Mouse (Mus musculus) lung, postnatal 0 days (tissue): ENCODE measurements around the gene Mgat4c. TPM values are rescaled to one million over a fixed set of nuclear protein-coding genes. Genes with fewer than 3 reads are reported as not detected.

Source experiments
- ATAC-seq: fragments of 200-750 bp; cut with Nextera tagmentation; 2 replicates; pipeline ENCODE4 v1.8.0; 2017; ENCODE audit warnings: moderate library complexity
- DNase-seq: peaks from one replicate; pipeline ENCODE4 v3.0.0-alpha.2; 2016; ENCODE audit warnings: low spot score
- H3K27ac ChIP-seq: fragments of 300-500 bp; sonication (generic); 2 replicates; pipeline ENCODE4 v1.5.1; 2014; ENCODE audit warnings: antibody characterized with exemption, mild to moderate bottlenecking, low read length, mixed read lengths
- H3K27me3 ChIP-seq: fragments of 300-500 bp; sonication (generic); replicated peaks from 2 replicates; pipeline ENCODE4 v1.6.1; 2014; ENCODE audit warnings: low read length, mixed read lengths; ENCODE audit not compliant: insufficient read depth
- H3K36me3 ChIP-seq: fragments of 300-500 bp; sonication (generic); 2 replicates; pipeline ENCODE4 v1.6.1; 2014; ENCODE audit warnings: low read length, mixed read lengths; ENCODE audit not compliant: insufficient read depth
- H3K4me1 ChIP-seq: fragments of 300-500 bp; sonication (generic); 2 replicates; pipeline ENCODE4 v1.6.1; 2014; ENCODE audit warnings: antibody characterized with exemption, low read depth, low read length, mixed read lengths; ENCODE audit not compliant: insufficient read depth
- H3K4me2 ChIP-seq: fragments of 300-500 bp; sonication (generic); replicated peaks from 2 replicates; pipeline ENCODE4 v1.6.1; 2014; ENCODE audit warnings: low read depth, mild to moderate bottlenecking, low read length, moderate library complexity, mixed read lengths
- H3K4me3 ChIP-seq: fragments of 300-500 bp; sonication (generic); 2 replicates; pipeline ENCODE4 v1.5.1; 2014; ENCODE audit warnings: low read depth, low read length
- H3K9ac ChIP-seq: fragments of 300-500 bp; sonication (generic); replicated peaks from 2 replicates; pipeline ENCODE4 v1.6.1; 2014; ENCODE audit warnings: low read depth, mild to moderate bottlenecking
- H3K9me3 ChIP-seq: fragments of 300-500 bp; sonication (generic); 2 replicates; pipeline ENCODE4 v1.6.1; 2016; ENCODE audit warnings: low read length, mixed read lengths
- CTCF ChIP-seq: IDR thresholded peaks from 2 replicates; pipeline ENCODE4 v1.5.1; 2016; ENCODE audit warnings: antibody characterized with exemption, mild to moderate bottlenecking
- EP300 ChIP-seq: IDR thresholded peaks from 2 replicates; pipeline ENCODE4 v1.6.1; 2016; ENCODE audit warnings: antibody characterized with exemption, mild to moderate bottlenecking, control low read depth
- WGBS: fragments of 180-500 bp; shearing (Covaris S2); extraction: QIAGEN DNeasy Blood & Tissue Kit; methylation state at CpG from one replicate; pipeline ENCODE4 v1.1.7; 2014; 5-methylcytosine and 5-hydroxymethylcytosine counted together
- polyA plus RNA-seq: library from polyadenylated mRNA; unstranded; fragments of >200 nt; fragmentation: Nextera tagmentation; extraction: Ambion mirVana; gene quantifications from 2 replicates; pipeline ENCODE4 v1.2.1, GENCODE M21; 2015

Gene Mgat4c
- polyA plus RNA-seq, 1 experiment from 2014 or later: not detected

DNA sequence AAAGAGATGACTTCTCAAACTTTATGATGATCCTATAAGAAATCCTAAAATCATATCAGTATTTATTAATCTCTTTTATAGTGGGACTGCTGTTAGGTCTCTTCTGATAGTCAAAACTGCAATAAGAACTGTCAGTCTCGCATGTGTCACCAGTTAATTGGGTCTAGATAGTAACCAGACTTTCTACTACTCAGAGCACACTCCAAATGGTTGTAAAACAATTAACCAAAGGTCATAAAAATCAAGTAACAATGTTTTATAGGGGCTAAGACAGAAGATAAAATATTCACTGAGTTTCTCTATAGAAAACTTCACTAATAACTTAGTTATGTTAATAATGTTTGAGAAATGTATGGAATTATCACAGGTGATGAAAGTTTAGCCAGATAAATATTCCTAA is 208.6 kb downstream of the Mgat4c start:
- TF ChIP-seq CTCF (no peak), EP300 (no peak)
- WGBS: 62% methylated on average over 1 of the region's 1 CpGs
- Histone ChIP-seq H3K9ac (no peak overlapping the region), H3K4me3 (no peak overlapping the region), H3K27ac (no peak overlapping the region), H3K36me3 (no peaks in the 10 kb centered on the region), H3K4me1 (no peaks in the 10 kb centered on the region), H3K9me3 (no peaks in the 10 kb centered on the region), H3K27me3 (no peaks in the 10 kb centered on the region), H3K4me2 (no peak overlapping the region)
- DNase-seq (no peak), ATAC-seq (no peak)

DNA sequence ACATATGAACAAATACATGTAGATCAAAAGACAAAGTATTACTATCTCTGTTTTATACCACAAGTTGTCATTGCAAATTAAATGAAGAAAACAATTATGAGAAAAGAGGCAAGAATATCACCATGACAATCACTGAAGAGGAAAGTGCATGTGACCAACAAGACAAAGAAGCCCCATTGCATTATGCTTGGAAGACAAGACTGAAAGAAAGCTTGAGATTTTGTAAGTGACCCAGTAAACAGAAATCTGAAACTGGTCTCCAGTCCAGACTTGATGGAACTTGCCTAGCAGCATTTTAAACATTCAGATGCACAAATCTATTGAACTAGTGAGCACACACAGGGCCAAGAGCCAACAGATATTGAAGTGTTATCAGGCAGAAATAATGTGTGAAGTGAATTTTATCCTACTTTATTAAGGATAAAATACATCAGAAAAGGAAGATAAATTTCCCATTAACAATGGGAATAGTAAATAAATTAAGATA is 236.1 kb downstream of the Mgat4c start:
- Histone ChIP-seq H3K4me1 (no peaks in the 10 kb centered on the region), H3K36me3 (no peaks in the 10 kb centered on the region), H3K4me3 (no peak overlapping the region), H3K27me3 (no peaks in the 10 kb centered on the region), H3K9ac (no peak overlapping the region), H3K4me2 (no peak overlapping the region), H3K9me3 (no peaks in the 10 kb centered on the region), H3K27ac (no peak overlapping the region)
- ATAC-seq (no peak), DNase-seq (no peak)
- TF ChIP-seq CTCF (no peak), EP300 (no peak)

DNA sequence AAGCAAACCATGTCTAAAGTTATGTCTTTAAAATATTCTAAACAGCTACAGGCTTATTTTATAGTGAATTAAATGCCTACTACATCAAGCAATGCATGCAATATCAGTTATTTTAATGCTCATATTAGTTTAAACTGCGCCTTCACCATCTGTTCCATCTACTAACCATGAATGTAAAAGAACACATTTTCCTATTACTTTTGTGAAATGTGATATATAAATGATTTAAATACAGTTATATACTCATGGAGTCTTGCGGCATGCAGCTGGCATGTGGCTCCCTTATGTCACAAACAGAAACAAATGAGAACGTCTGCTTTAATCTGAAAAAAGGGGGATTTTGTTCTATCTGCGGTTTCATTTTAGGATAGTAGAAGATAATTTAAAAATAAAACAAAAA is 316.3 kb downstream of the Mgat4c start:
- Histone ChIP-seq H3K9me3 (no peaks in the 10 kb centered on the region), H3K4me1 (no peaks in the 10 kb centered on the region), H3K4me3 (no peak overlapping the region), H3K36me3 (no peaks in the 10 kb centered on the region), H3K27me3 (no peaks in the 10 kb centered on the region), H3K27ac (no peak overlapping the region), H3K9ac (no peak overlapping the region), H3K4me2 (no peak overlapping the region)
- no peak for ATAC-seq
- TF ChIP-seq CTCF (no peak), EP300 (no peak)
- WGBS: 80% methylated on average over 4 of the region's 4 CpGs
- DNase-seq: no peak

DNA sequence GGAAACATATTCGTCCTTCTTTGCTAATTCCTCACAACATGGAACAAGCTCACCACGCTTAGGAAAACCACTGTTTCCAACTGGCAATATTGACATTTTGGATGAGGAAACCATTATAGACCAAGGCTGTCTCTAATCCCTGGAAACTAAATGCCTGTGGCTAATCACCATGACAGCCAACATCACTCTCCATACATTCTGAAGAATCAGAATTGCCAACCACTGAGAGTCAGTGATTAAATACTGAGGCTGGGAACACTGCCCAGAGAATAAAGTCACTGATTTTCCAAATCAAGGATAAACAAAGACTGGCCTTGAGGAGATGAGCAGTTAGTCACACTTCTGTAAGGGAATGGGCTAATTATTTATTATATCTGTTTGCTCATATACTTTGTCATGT is 361.2 kb downstream of the Mgat4c start:
- 70% methylated on average over 2 of the region's 2 CpGs for WGBS
- TF ChIP-seq CTCF: no peak
- no peak for TF ChIP-seq EP300
- Histone ChIP-seq H3K4me2 (no peak overlapping the region), H3K4me3 (no peak overlapping the region), H3K27ac (no peak overlapping the region), H3K9ac (no peak overlapping the region), H3K27me3 (no peaks in the 10 kb centered on the region), H3K4me1 (no peaks in the 10 kb centered on the region), H3K36me3 (no peaks in the 10 kb centered on the region), H3K9me3 (no peaks in the 10 kb centered on the region)
- DNase-seq: no peak
- ATAC-seq: no peak

DNA sequence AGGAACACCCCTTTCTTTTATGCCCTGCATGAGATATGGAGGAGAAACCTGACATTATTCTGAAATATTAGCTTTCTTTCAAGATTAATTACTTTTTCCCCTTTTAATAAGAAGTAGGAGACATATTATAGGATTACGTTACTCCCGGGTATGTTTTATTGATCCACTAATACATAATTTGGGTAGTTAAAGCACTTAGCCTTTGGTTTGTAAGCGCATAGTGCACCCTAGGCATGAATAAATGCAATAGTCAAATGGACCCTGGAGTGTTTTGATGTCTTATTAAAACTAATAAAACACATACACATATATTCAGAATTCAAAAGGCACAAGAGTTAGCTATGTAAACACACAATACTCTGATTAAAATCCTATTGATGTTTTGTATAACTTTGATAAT is 374.9 kb downstream of the Mgat4c start:
- no peak overlapping the region for H3K9ac ChIP-seq
- no peaks in the 10 kb centered on the region for H3K9me3 ChIP-seq
- no peak overlapping the region for H3K4me2 ChIP-seq
- no peaks in the 10 kb centered on the region for H3K36me3 ChIP-seq
- DNase-seq: no peak
- TF ChIP-seq EP300 (no peak), CTCF (no peak)
- no peaks in the 10 kb centered on the region for H3K27me3 ChIP-seq
- no peak for ATAC-seq
- no peaks in the 10 kb centered on the region for H3K4me1 ChIP-seq
- 87% methylated on average over 3 of the region's 3 CpGs for WGBS
- H3K27ac ChIP-seq: no peak overlapping the region
- no peak overlapping the region for H3K4me3 ChIP-seq

DNA sequence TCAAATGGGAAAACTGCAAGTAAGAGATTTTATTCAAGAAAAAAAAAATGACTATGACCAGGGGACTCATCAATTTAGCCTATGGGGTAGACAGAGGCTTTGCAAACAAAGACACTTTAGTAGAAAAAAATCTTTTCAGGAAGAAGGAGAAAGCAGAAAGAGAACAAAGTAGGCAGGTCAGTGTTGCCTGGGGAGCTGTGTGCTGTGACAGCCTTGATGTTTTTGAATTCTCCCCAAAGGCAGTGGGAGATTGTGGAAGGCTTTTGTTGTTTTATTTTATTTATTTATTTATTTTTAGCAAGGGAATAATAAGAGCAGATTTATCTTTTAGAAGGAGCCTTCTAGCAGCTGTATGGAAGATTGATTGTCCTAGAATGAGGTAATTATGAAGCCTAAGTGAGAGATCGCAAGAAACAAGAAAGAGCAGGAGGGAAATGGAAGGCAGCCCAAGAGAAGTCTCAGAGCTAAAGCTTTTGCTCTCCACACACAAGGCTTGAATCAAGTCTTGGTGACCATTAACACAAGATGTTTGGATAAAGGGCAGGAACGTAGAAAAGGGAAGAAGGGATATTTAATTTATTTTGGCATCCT is 375.8 kb downstream of the Mgat4c start:
- Histone ChIP-seq H3K4me2 (no peak overlapping the region), H3K27ac (no peak overlapping the region), H3K9ac (no peak overlapping the region), H3K9me3 (no peaks in the 10 kb centered on the region), H3K36me3 (no peaks in the 10 kb centered on the region), H3K27me3 (no peaks in the 10 kb centered on the region), H3K4me3 (no peak overlapping the region), H3K4me1 (no peaks in the 10 kb centered on the region)
- DNase-seq (no peak), ATAC-seq (no peak)
- no peak for TF ChIP-seq EP300
- 32% methylated on average over 2 of the region's 2 CpGs for WGBS
